In the genomic region with DNA sequence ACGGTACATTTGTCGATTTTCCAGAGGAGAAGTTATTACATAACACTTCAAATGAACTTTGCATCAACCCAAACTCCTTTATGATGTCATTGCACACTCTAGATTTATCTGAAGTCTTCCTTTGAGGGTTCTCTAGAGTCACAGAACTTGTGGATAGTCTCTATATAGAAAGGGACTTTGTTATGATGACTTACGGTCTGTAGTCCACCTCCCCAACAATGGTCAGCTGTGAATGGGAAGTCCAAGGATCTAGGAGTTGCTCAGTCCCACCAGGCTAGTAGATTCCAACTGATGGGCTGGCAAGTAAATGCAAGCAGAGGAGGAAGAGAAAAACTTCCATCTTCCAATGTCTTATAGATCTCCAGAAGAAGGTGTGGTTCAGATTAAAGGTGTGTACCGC, we compare ENCODE assay signal across 8 mouse cellular contexts. TPM values are rescaled to one million over a fixed set of nuclear protein-coding genes. Genes with fewer than 3 reads are reported as not detected.
DNase-seq lines count a peak whose midpoint lies in the region; ATAC-seq and TF ChIP-seq lines count a peak whose summit lies in the region.

No protein-coding gene starts in this region.

- H3K27me3 ChIP-seq in heart, embryonic 10.5 days (ENCODE audit: insufficient read depth, poor library complexity, severe bottlenecking) = no peaks in the 10 kb centered on the region; the same call in 1 of the 2 replicates
- no peaks in the 10 kb centered on the region for H3K27me3 ChIP-seq in E14TG2a.4 (ENCODE audit: insufficient read depth, low read length)
- no peaks in the 10 kb centered on the region for H3K27me3 ChIP-seq in heart, embryonic 16.5 days (ENCODE audit: control insufficient read depth, insufficient read depth, low read length)
- no peaks in the 10 kb centered on the region for H3K27me3 ChIP-seq in liver, postnatal 0 days (ENCODE audit: insufficient read depth, low read length)

- no peaks in the 10 kb centered on the region for H3K9me3 ChIP-seq in heart, embryonic 10.5 days
- H3K9me3 ChIP-seq in E14TG2a.4 (ENCODE audit: low read length) = no peaks in the 10 kb centered on the region
- no peaks in the 10 kb centered on the region for H3K9me3 ChIP-seq in heart, embryonic 16.5 days (replicated peaks; ENCODE audit: control insufficient read depth, low read length)
- H3K9me3 ChIP-seq in liver, postnatal 0 days (ENCODE audit: low read length) = no peaks in the 10 kb centered on the region

- intact Hi-C loops in heart, postnatal 25 days (cut with DNase I) = no loop called here

- peak overlapping the region; percentile 68 for H3K9ac ChIP-seq in heart, embryonic 16.5 days (ENCODE audit: low read length)
- H3K9ac ChIP-seq in liver, postnatal 0 days (replicated peaks) = no peak overlapping the region

- no peak for TF ChIP-seq EP300 in liver, postnatal 0 days (IDR thresholded peaks at IDR 0.05; ENCODE audit: low read depth)

- 38% methylated on average over 4 of the region's 4 CpGs for WGBS in heart, embryonic 10.5 days
- WGBS in heart, embryonic 16.5 days = 29% methylated on average over 4 of the region's 4 CpGs
- 31% methylated on average over 4 of the region's 4 CpGs for WGBS in liver, postnatal 0 days (ENCODE audit: insufficient replicate concordance)

- no peak for DNase-seq in heart, embryonic 10.5 days (ENCODE audit: low spot score)
- DNase-seq in heart, postnatal 25 days (ENCODE audit: low spot score) = no peak
- no peak for DNase-seq in liver, postnatal 0 days
- no peak for DNase-seq in spleen, adult 12 weeks (ENCODE audit: low spot score)
- no peak for DNase-seq in lung, postnatal 14 days

- H3K4me1 ChIP-seq in heart, embryonic 10.5 days = peaks cover 7% of the 10 kb centered on the region; the same call in 1 of the 2 replicates
- H3K4me1 ChIP-seq in E14TG2a.4 (replicated peaks; ENCODE audit: low read depth, low read length) = peaks cover 15% of the 10 kb centered on the region
- peaks cover 4% of the 10 kb centered on the region for H3K4me1 ChIP-seq in heart, embryonic 16.5 days (ENCODE audit: control insufficient read depth, insufficient read depth, low read length)
- H3K4me1 ChIP-seq in liver, postnatal 0 days (ENCODE audit: insufficient read depth) = peaks cover 16% of the 10 kb centered on the region

- H3K36me3 ChIP-seq in heart, embryonic 10.5 days = peaks cover 20% of the 10 kb centered on the region
- peaks cover 23% of the 10 kb centered on the region for H3K36me3 ChIP-seq in E14TG2a.4 (ENCODE audit: insufficient read depth, low read length)
- H3K36me3 ChIP-seq in heart, embryonic 16.5 days (ENCODE audit: control insufficient read depth, insufficient read depth) = peaks cover 17% of the 10 kb centered on the region
- peaks cover 19% of the 10 kb centered on the region for H3K36me3 ChIP-seq in liver, postnatal 0 days (replicated peaks; ENCODE audit: insufficient read depth, low read length)

- H3K4me3 ChIP-seq in heart, embryonic 10.5 days = peak overlapping the region; percentile 100
- H3K4me3 ChIP-seq in E14TG2a.4 (replicated peaks; ENCODE audit: low read length) = peak overlapping the region; percentile 96
- peak overlapping the region; percentile 65 for H3K4me3 ChIP-seq in heart, embryonic 16.5 days (ENCODE audit: low read length)
- H3K4me3 ChIP-seq in liver, postnatal 0 days (ENCODE audit: low read depth, low read length) = peak overlapping the region; percentile 93

- ATAC-seq in heart, embryonic 16.5 days (replicated peaks; ENCODE audit: extremely low read depth, insufficient read depth, low FRiP score) = no peak
- ATAC-seq in liver, postnatal 0 days = no peak
- ATAC-seq in megakaryocyte progenitor cell, adult 5-6 weeks (replicated peaks; ENCODE audit: poor library complexity) = no peak

- H3K27ac ChIP-seq in heart, embryonic 10.5 days = peak overlapping the region; percentile 89
- H3K27ac ChIP-seq in heart, embryonic 16.5 days (ENCODE audit: low read length) = peak overlapping the region; percentile 86
- H3K27ac ChIP-seq in liver, postnatal 0 days (ENCODE audit: low read depth) = peak overlapping the region; percentile 76

- peak overlapping the region; percentile 83 for H3K4me2 ChIP-seq in heart, embryonic 16.5 days (ENCODE audit: low read depth, low read length)
- H3K4me2 ChIP-seq in liver, postnatal 0 days (ENCODE audit: low read depth, low read length) = peak overlapping the region; percentile 76

- TF ChIP-seq CTCF in E14TG2a.4 (conservative IDR thresholded peaks at IDR 0.05; ENCODE audit: low read length) = no peak
- no peak for TF ChIP-seq CTCF in liver, postnatal 0 days (IDR thresholded peaks at IDR 0.05; ENCODE audit: low read depth)

RNA-seq across cellular contexts. Expression of gene Wbp11, which starts 0.6 kb away (rescaled TPM):
- 111 and 120 TPM in 2 replicates for polyA plus RNA-seq in heart, embryonic 10.5 days (2016; fragmentation: Nextera tagmentation; extraction: Ambion mirVana)
- 10 to 100 TPM; 57.0 to 63.3 TPM for total RNA-seq in heart, postnatal 25 days (2021)
- 64.5 and 77.7 TPM in 2 replicates for polyA plus RNA-seq in heart, embryonic 16.5 days (2015; fragmentation: Nextera tagmentation; extraction: Ambion mirVana)
- polyA plus RNA-seq in liver, postnatal 0 days (2015; fragmentation: Nextera tagmentation; extraction: Ambion mirVana) = 32.8 and 33.8 TPM in 2 replicates
- 112 and 118 TPM in 2 replicates for total RNA-seq in megakaryocyte progenitor cell, adult 5-6 weeks (2015)
- 40.9 and 47.7 TPM in 2 replicates for total RNA-seq in megakaryocyte progenitor cell, adult 5-6 weeks (2017)

RNA-seq across cellular contexts. Expression of gene BC049715, which starts 1.3 kb away (rescaled TPM):
- 2.4 and 2.7 TPM in 2 replicates for polyA plus RNA-seq in heart, embryonic 10.5 days (2016; fragmentation: Nextera tagmentation; extraction: Ambion mirVana)
- total RNA-seq in heart, postnatal 25 days (2021) = 1 to 10 TPM in 1 of 2 experiments, under 1 TPM in 1; 0.62 to 2.0 TPM
- polyA plus RNA-seq in heart, embryonic 16.5 days (2015; fragmentation: Nextera tagmentation; extraction: Ambion mirVana) = 0.99 and 2.5 TPM in 2 replicates
- polyA plus RNA-seq in liver, postnatal 0 days (2015; fragmentation: Nextera tagmentation; extraction: Ambion mirVana) = 0.44 and 0.99 TPM in 2 replicates
- total RNA-seq in megakaryocyte progenitor cell, adult 5-6 weeks (2015) = 1.2 and 2.2 TPM in 2 replicates
- total RNA-seq in megakaryocyte progenitor cell, adult 5-6 weeks (2017) = 3.5 and 8.7 TPM in 2 replicates

RNA-seq across cellular contexts. Expression of gene Smco3, which starts 6.6 kb away (rescaled TPM):
- not detected in 2 replicates for polyA plus RNA-seq in heart, embryonic 10.5 days (2016; fragmentation: Nextera tagmentation; extraction: Ambion mirVana)
- not detected for total RNA-seq in heart, postnatal 25 days (2021)
- not detected in 2 replicates for polyA plus RNA-seq in heart, embryonic 16.5 days (2015; fragmentation: Nextera tagmentation; extraction: Ambion mirVana)
- not detected in 2 replicates for polyA plus RNA-seq in liver, postnatal 0 days (2015; fragmentation: Nextera tagmentation; extraction: Ambion mirVana)
- total RNA-seq in megakaryocyte progenitor cell, adult 5-6 weeks (2015) = 0.07 TPM in 1 of 2 replicates, not detected in the other
- total RNA-seq in megakaryocyte progenitor cell, adult 5-6 weeks (2017) = 0.33 and 1.2 TPM in 2 replicates

RNA-seq across cellular contexts. Expression of gene H2afj, which starts 20.6 kb away (rescaled TPM):
- polyA plus RNA-seq in heart, embryonic 10.5 days (2016; fragmentation: Nextera tagmentation; extraction: Ambion mirVana) = 81.5 and 88.2 TPM in 2 replicates
- 10 to 100 TPM; 28.3 to 33.9 TPM for total RNA-seq in heart, postnatal 25 days (2021)
- 79.2 and 90.0 TPM in 2 replicates for polyA plus RNA-seq in heart, embryonic 16.5 days (2015; fragmentation: Nextera tagmentation; extraction: Ambion mirVana)
- 147 and 152 TPM in 2 replicates for polyA plus RNA-seq in liver, postnatal 0 days (2015; fragmentation: Nextera tagmentation; extraction: Ambion mirVana)
- total RNA-seq in megakaryocyte progenitor cell, adult 5-6 weeks (2015) = 46.1 and 54.3 TPM in 2 replicates
- 69.3 and 79.7 TPM in 2 replicates for total RNA-seq in megakaryocyte progenitor cell, adult 5-6 weeks (2017)

RNA-seq across cellular contexts. Expression of gene Hist4h4, which starts 24.5 kb away (rescaled TPM):
- polyA plus RNA-seq in heart, embryonic 10.5 days (2016; fragmentation: Nextera tagmentation; extraction: Ambion mirVana) = 0.25 and 0.63 TPM in 2 replicates
- 10 to 100 TPM in 1 of 2 experiments, 1 to 10 TPM in 1; 8.3 to 11.5 TPM for total RNA-seq in heart, postnatal 25 days (2021)
- 0.16 and 0.20 TPM in 2 replicates for polyA plus RNA-seq in heart, embryonic 16.5 days (2015; fragmentation: Nextera tagmentation; extraction: Ambion mirVana)
- polyA plus RNA-seq in liver, postnatal 0 days (2015; fragmentation: Nextera tagmentation; extraction: Ambion mirVana) = 1.1 and 1.4 TPM in 2 replicates
- total RNA-seq in megakaryocyte progenitor cell, adult 5-6 weeks (2015) = 16.6 and 20.5 TPM in 2 replicates
- 38.8 and 46.4 TPM in 2 replicates for total RNA-seq in megakaryocyte progenitor cell, adult 5-6 weeks (2017)
